Mouse (Mus musculus) ES-Bruce4 (cell line): ENCODE results near the gene Prss57. TPM values are rescaled to one million over a fixed set of nuclear protein-coding genes. Genes with fewer than 3 reads are reported as not detected.

Experiments
- H3K27ac ChIP-seq: 2 replicates; pipeline ENCODE4 v1.5.1; 2012; ENCODE audit warnings: low read length, inconsistent platforms; ENCODE audit not compliant: insufficient read depth
- H3K27me3 ChIP-seq: 2 replicates; pipeline ENCODE4 v1.6.1; 2012; ENCODE audit warnings: mild to moderate bottlenecking, low read length, inconsistent platforms; ENCODE audit not compliant: control insufficient read depth, poor library complexity, insufficient read depth, severe bottlenecking
- H3K36me3 ChIP-seq: 2 replicates; pipeline ENCODE4 v1.6.1; 2012; ENCODE audit warnings: inconsistent platforms, mild to moderate bottlenecking, low read length, moderate library complexity; ENCODE audit not compliant: control insufficient read depth, poor library complexity, insufficient read depth, severe bottlenecking
- H3K4me1 ChIP-seq: one replicate; pipeline ENCODE4 v1.8.1; 2011; ENCODE audit warnings: low read length; ENCODE audit not compliant: control insufficient read depth, insufficient read depth
- H3K4me3 ChIP-seq: 2 replicates; pipeline ENCODE4 v1.5.1; 2011; ENCODE audit warnings: low read depth, mild to moderate bottlenecking, low read length
- H3K9ac ChIP-seq: 2 replicates; pipeline ENCODE4 v1.6.1; 2012; ENCODE audit warnings: low read depth, mild to moderate bottlenecking, inconsistent platforms; ENCODE audit not compliant: poor library complexity, severe bottlenecking
- H3K9me3 ChIP-seq: replicated peaks from 2 replicates; pipeline ENCODE4 v1.6.1; 2012; ENCODE audit warnings: mild to moderate bottlenecking, low read length, inconsistent platforms; ENCODE audit not compliant: control insufficient read depth, poor library complexity, insufficient read depth, severe bottlenecking
- CTCF ChIP-seq: IDR thresholded peaks from one replicate; pipeline ENCODE4 v1.8.1; 2011; ENCODE audit warnings: low read depth, low read length
- EP300 ChIP-seq: IDR thresholded peaks from 2 replicates; pipeline ENCODE4 v1.6.1; 2011; ENCODE audit warnings: low read depth, low read length; ENCODE audit not compliant: insufficient read depth
- POLR2A ChIP-seq: IDR thresholded peaks from one replicate; pipeline ENCODE4 v1.8.1; 2011; ENCODE audit warnings: low read length; ENCODE audit not compliant: insufficient read depth
- polyA plus RNA-seq: library from polyadenylated mRNA; stranded (reverse); fragments of >200 nt; gene quantifications from 2 replicates; pipeline ENCODE4 v1.2.4, GENCODE M21; 2011; ENCODE audit warnings: low read depth; ENCODE audit not compliant: missing spikeins, insufficient read depth, insufficient read length

Prss57 gene
- polyA plus RNA-seq, 1 experiment: not detected

DNA sequence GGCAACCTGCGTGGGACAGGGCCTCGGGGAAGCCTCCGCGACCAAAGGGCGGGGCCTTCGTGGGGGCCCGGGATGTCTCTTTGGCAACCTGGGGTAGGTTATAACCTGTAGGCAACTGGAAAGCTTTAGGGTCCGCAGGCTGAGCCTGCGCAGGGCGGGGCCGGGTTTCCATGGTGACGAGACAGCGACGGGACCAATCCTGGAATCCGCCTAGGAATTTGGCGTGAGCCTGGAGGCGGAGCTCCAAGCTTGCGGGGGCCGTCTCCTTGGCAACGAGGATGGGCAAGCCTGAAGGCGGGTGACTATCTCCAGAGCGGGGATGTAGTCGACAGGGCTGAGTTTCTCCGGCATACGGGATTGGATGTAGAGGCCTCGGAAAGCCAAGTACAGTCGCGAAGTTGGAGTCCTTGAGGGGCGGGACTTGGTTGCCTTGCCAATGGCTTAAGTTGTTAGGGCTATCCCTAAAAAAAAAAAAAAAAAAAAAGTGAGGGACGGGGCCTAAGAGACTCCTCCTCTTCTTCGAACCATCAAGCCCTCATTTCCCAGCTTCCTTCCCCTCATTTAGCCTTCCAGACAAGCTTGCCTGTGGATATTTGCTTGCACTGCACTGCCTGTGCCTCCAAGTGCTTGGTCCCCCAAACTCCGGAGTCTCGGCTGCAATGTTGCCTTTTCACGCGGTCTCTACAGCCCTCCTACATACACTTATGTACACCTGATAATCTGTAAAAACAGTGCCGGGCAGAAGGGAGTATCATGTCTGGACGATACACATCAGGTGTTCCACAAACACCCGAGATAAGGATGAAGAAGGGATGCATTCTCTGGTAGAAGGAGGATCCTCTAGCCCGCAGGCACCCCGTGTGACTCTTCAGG, 23.2 kb downstream of the Prss57 start:
- no peaks in the 10 kb centered on the region for H3K27me3 ChIP-seq
- H3K4me1 ChIP-seq: peaks cover 3% of the 10 kb centered on the region
- H3K4me3 ChIP-seq: peak overlapping the region; percentile 70
- no peak overlapping the region; the same call in 1 of the 2 replicates for H3K9ac ChIP-seq
- no peak for TF ChIP-seq POLR2A
- no peak for TF ChIP-seq EP300
- no peak for TF ChIP-seq CTCF
- peak overlapping the region; percentile 28; the same call in 1 of the 2 replicates for H3K27ac ChIP-seq
- H3K9me3 ChIP-seq: no peaks in the 10 kb centered on the region
- H3K36me3 ChIP-seq: no peaks in the 10 kb centered on the region

- no peaks in the 10 kb centered on the region for H3K9me3 ChIP-seq
- H3K4me1 ChIP-seq: peaks cover 3% of the 10 kb centered on the region
These were observed 24.0 kb downstream of the Prss57 start, which contains the start of gene Rnf126 for GRCm38 (mm10) chr10:79766508-79767325. Rnf126 (minus strand) TSS chr10:79766952.

GRCm38 (mm10) chr10:79766001-79766507, 24.7 kb downstream of the Prss57 start:
- TF ChIP-seq POLR2A: no peak
- no peak for TF ChIP-seq CTCF
- TF ChIP-seq EP300: no peak
- H3K27me3 ChIP-seq: no peaks in the 10 kb centered on the region
- H3K36me3 ChIP-seq: peaks cover 7% of the 10 kb centered on the region
- peak overlapping the region; percentile 85 for H3K4me3 ChIP-seq
- H3K9me3 ChIP-seq: no peaks in the 10 kb centered on the region
- H3K4me1 ChIP-seq: peaks cover 3% of the 10 kb centered on the region
- H3K27ac ChIP-seq: no peak overlapping the region
- peak overlapping the region; percentile 89 for H3K9ac ChIP-seq

More at GRCm38 (mm10) chr10:79766508-79767325, 24.0 kb downstream of the Prss57 start, which contains the start of gene Rnf126:
- peaks cover 3% of the 10 kb centered on the region; the same call in 1 of the 2 replicates for H3K36me3 ChIP-seq
- no peaks in the 10 kb centered on the region for H3K27me3 ChIP-seq
- H3K9ac ChIP-seq: peak within 1 kb of the TSS; percentile 89
- TF ChIP-seq POLR2A (no peak), EP300 (0 out of 2 replicates have a peak, but pooled peaks have one; percentile 48)
- peak within 1 kb of the TSS; percentile 28; the same call in 1 of the 2 replicates for H3K27ac ChIP-seq
- H3K4me3 ChIP-seq: peak within 1 kb of the TSS; percentile 85

DNA sequence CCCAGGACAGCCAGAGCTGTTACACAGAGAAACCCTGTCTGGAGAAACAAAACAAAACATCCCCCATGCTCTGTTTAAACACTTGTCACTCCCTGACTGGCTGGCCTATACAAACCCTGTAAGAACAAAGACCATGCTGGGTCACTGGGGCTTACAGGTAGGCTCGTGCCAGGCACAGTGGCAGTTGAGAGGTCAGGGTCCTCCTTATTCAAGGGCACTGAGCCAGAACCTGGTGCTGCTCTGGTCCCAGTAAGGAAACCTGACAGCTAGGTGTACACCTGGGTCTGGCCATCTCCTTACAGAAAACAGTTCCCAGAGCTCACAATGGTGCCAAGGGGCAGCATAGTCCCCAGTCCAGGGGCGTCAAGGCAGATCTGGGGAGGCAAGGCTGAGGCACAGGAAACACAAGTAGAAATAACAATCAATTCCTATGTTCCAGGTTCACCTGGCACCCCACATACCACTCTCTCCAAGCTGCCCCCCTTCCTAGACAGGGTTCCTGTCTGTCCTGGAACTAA, 25.5 kb downstream of the Prss57 start:
- no peaks in the 10 kb centered on the region for H3K9me3 ChIP-seq
- peaks cover 3% of the 10 kb centered on the region for H3K4me1 ChIP-seq
- H3K27me3 ChIP-seq: no peaks in the 10 kb centered on the region
- H3K9ac ChIP-seq: peak overlapping the region; percentile 89
- H3K4me3 ChIP-seq: peak overlapping the region; percentile 85
- no peak for TF ChIP-seq EP300
- no peak for TF ChIP-seq CTCF
- no peak for TF ChIP-seq POLR2A
- H3K36me3 ChIP-seq: peaks cover 13% of the 10 kb centered on the region
- H3K27ac ChIP-seq: no peak overlapping the region

GRCm38 (mm10) chr10:79764234-79764633, 26.5 kb downstream of the Prss57 start:
- Histone ChIP-seq H3K27me3 (no peaks in the 10 kb centered on the region), H3K4me1 (peaks cover 3% of the 10 kb centered on the region), H3K9me3 (no peaks in the 10 kb centered on the region), H3K9ac (no peak overlapping the region), H3K4me3 (no peak overlapping the region), H3K27ac (no peak overlapping the region), H3K36me3 (peaks cover 13% of the 10 kb centered on the region)
- TF ChIP-seq POLR2A: no peak
- no peak for TF ChIP-seq EP300
- TF ChIP-seq CTCF: no peak
